Mouse (Mus musculus): ENCODE measurements at regions not wholly inside any gene's neighbourhood (a gene's known extent, or its start where the extent isn't known, plus 50 kb on each side); places are given as distances from the start of the nearest gene placed in this dataset.

- H3K4me3 ChIP-seq (replicated peaks; ENCODE audit: low read depth, low read length): no peak overlapping the region
- H3K9ac ChIP-seq (ENCODE audit: low read depth, low read length): no peak overlapping the region
- H3K4me2 ChIP-seq (ENCODE audit: low read length): no peak overlapping the region
- H3K27me3 ChIP-seq (ENCODE audit: insufficient read depth, low read length): no peaks in the 10 kb centered on the region
- no peaks in the 10 kb centered on the region for H3K4me1 ChIP-seq (replicated peaks; ENCODE audit: insufficient read depth, low read length)
- ATAC-seq (replicated peaks; ENCODE audit: low FRiP score, low read depth): no peak
- H3K27ac ChIP-seq: no peak overlapping the region
- 70% methylated on average over 3 of the region's 3 CpGs for WGBS
- no peak for TF ChIP-seq CTCF (IDR thresholded peaks at IDR 0.05; ENCODE audit: low read depth)
- no peaks in the 10 kb centered on the region for H3K36me3 ChIP-seq (ENCODE audit: insufficient read depth, low read length)
- no peaks in the 10 kb centered on the region for H3K9me3 ChIP-seq (replicated peaks; ENCODE audit: low read length)
- no peak for DNase-seq (ENCODE audit: low spot score)
Observed at GRCm38 (mm10) chr12:9469655-9470470, 100.1 kb upstream of the Osr1 start.

DNA sequence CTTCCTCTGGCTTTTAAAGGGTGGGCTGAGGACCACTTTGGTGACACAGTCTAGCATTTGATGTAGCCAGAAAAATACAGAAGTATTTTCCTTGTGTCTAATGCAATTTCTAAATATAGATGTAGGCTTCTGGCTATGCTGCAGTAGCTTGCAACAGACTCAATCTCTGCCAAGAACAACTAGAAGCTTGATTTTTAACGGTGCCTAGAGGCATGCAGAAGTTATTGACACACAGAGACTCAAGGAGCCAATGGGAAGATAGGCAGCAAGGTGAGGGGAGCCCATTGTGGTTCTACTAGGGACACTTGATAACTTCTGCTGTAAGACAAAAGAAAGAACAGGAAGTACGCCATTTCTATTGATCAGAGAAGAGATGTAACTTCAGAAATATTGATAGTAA is 94.1 kb upstream of the Osr1 start:
- ATAC-seq (replicated peaks; ENCODE audit: low FRiP score, low read depth) (no peak), DNase-seq (ENCODE audit: low spot score) (no peak)
- Histone ChIP-seq H3K36me3 (ENCODE audit: insufficient read depth, low read length) (no peaks in the 10 kb centered on the region), H3K4me2 (ENCODE audit: low read length) (no peak overlapping the region), H3K4me3 (replicated peaks; ENCODE audit: low read depth, low read length) (no peak overlapping the region), H3K4me1 (replicated peaks; ENCODE audit: insufficient read depth, low read length) (no peaks in the 10 kb centered on the region), H3K27ac (no peak overlapping the region), H3K9me3 (replicated peaks; ENCODE audit: low read length) (no peaks in the 10 kb centered on the region), H3K27me3 (ENCODE audit: insufficient read depth, low read length) (no peaks in the 10 kb centered on the region), H3K9ac (ENCODE audit: low read depth, low read length) (no peak overlapping the region)
- whole genome bisulfite sequencing: 67% methylated on average over 2 of the region's 2 CpGs
- TF ChIP-seq CTCF (IDR thresholded peaks at IDR 0.05; ENCODE audit: low read depth): no peak

- 17% methylated on average over 1 of the region's 1 CpGs for WGBS
- ATAC-seq (replicated peaks; ENCODE audit: low FRiP score, low read depth): no peak
- Histone ChIP-seq H3K4me3 (replicated peaks; ENCODE audit: low read depth, low read length) (no peak overlapping the region), H3K4me2 (ENCODE audit: low read length) (no peak overlapping the region), H3K36me3 (ENCODE audit: insufficient read depth, low read length) (no peaks in the 10 kb centered on the region), H3K4me1 (replicated peaks; ENCODE audit: insufficient read depth, low read length) (no peaks in the 10 kb centered on the region), H3K9me3 (replicated peaks; ENCODE audit: low read length) (no peaks in the 10 kb centered on the region), H3K27ac (no peak overlapping the region), H3K9ac (ENCODE audit: low read depth, low read length) (no peak overlapping the region), H3K27me3 (ENCODE audit: insufficient read depth, low read length) (no peaks in the 10 kb centered on the region)
- DNase-seq (ENCODE audit: low spot score): no peak
- TF ChIP-seq CTCF (IDR thresholded peaks at IDR 0.05; ENCODE audit: low read depth): no peak
Observed at GRCm38 (mm10) chr12:9478201-9478600, 91.7 kb upstream of the Osr1 start.

- 45% methylated on average over 8 of the region's 8 CpGs for WGBS
- no peak overlapping the region for H3K9ac ChIP-seq (ENCODE audit: low read depth, low read length)
- no peak overlapping the region for H3K4me2 ChIP-seq (ENCODE audit: low read length)
- DNase-seq (ENCODE audit: low spot score) (no peak), ATAC-seq (replicated peaks; ENCODE audit: low FRiP score, low read depth) (no peak)
- TF ChIP-seq CTCF (IDR thresholded peaks at IDR 0.05; ENCODE audit: low read depth): no peak
- no peak overlapping the region for H3K4me3 ChIP-seq (replicated peaks; ENCODE audit: low read depth, low read length)
- H3K27me3 ChIP-seq (ENCODE audit: insufficient read depth, low read length): no peaks in the 10 kb centered on the region
- no peak overlapping the region for H3K27ac ChIP-seq
- no peaks in the 10 kb centered on the region for H3K36me3 ChIP-seq (ENCODE audit: insufficient read depth, low read length)
- H3K9me3 ChIP-seq (replicated peaks; ENCODE audit: low read length): no peaks in the 10 kb centered on the region
- H3K4me1 ChIP-seq (replicated peaks; ENCODE audit: insufficient read depth, low read length): no peaks in the 10 kb centered on the region
Observed at GRCm38 (mm10) chr12:9487674-9488413, 82.1 kb upstream of the Osr1 start.

GRCm38 (mm10) chr12:9513926-9514325 is 56.0 kb upstream of the Osr1 start:
- H3K9me3 ChIP-seq (replicated peaks; ENCODE audit: low read length): no peaks in the 10 kb centered on the region
- no peak overlapping the region for H3K27ac ChIP-seq
- H3K36me3 ChIP-seq (ENCODE audit: insufficient read depth, low read length): no peaks in the 10 kb centered on the region
- H3K4me2 ChIP-seq (ENCODE audit: low read length): no peak overlapping the region
- H3K4me1 ChIP-seq (replicated peaks; ENCODE audit: insufficient read depth, low read length): no peaks in the 10 kb centered on the region
- no peak overlapping the region for H3K9ac ChIP-seq (ENCODE audit: low read depth, low read length)
- 73% methylated on average over 5 of the region's 5 CpGs for WGBS
- no peak for ATAC-seq (replicated peaks; ENCODE audit: low FRiP score, low read depth)
- no peak overlapping the region for H3K4me3 ChIP-seq (replicated peaks; ENCODE audit: low read depth, low read length)
- DNase-seq (ENCODE audit: low spot score): no peak
- H3K27me3 ChIP-seq (ENCODE audit: insufficient read depth, low read length): no peaks in the 10 kb centered on the region
- TF ChIP-seq CTCF (IDR thresholded peaks at IDR 0.05; ENCODE audit: low read depth): no peak

DNA sequence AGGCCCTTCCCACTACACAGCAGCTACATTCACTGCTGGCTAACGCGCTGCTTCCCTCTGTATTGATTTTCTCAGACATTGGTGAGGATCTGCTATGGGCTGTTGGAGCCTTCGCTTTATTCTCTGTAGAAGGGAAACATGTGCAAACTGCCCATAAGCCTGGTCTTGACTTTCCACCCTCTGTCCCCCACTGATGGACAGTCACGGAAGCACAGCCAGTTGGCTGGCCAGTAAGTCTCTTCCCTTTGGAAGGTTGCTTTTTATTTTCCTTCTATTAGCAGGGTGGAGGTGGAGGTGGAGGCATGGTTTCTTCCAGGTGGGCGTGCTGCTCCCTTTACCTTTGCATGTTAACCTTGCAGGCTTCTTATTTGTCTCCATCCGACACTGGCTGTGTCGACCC is 51.1 kb upstream of the Osr1 start:
- H3K4me2 ChIP-seq (ENCODE audit: low read length): no peak overlapping the region
- H3K4me3 ChIP-seq (replicated peaks; ENCODE audit: low read depth, low read length): no peak overlapping the region
- DNase-seq (ENCODE audit: low spot score): peak; percentile 5
- H3K36me3 ChIP-seq (ENCODE audit: insufficient read depth, low read length): no peaks in the 10 kb centered on the region
- no peak overlapping the region for H3K9ac ChIP-seq (ENCODE audit: low read depth, low read length)
- H3K27me3 ChIP-seq (ENCODE audit: insufficient read depth, low read length): no peaks in the 10 kb centered on the region
- H3K4me1 ChIP-seq (replicated peaks; ENCODE audit: insufficient read depth, low read length): no peaks in the 10 kb centered on the region
- ATAC-seq (replicated peaks; ENCODE audit: low FRiP score, low read depth): no peak
- no peak overlapping the region for H3K27ac ChIP-seq
- peak; percentile 30; the same call in 1 of the 2 replicates for TF ChIP-seq CTCF (IDR thresholded peaks at IDR 0.05; ENCODE audit: low read depth)
- H3K9me3 ChIP-seq (replicated peaks; ENCODE audit: low read length): no peaks in the 10 kb centered on the region
- WGBS: 83% methylated on average over 7 of the region's 7 CpGs
